In the genomic region with DNA sequence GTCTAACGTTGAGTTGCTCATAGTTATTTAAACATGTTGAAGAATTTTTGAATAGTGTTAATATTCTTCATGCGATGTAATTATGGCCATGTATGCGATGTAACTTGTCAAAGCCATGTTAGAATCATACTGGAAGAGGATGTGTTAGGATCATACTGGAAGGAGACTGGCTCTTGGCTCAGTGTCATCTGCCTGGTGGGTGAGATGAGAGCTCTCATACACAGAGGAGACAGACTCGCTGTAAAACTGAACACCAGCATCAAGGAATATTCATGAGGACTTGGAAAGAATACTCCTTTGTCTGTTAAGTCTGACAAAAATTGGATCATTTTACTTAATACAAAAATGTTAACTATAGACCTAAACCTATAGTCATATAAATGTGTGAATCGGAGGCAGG, we compare ENCODE assay signal across 11 mouse cellular contexts.
"Had no signal": no experiment of that assay in that cellular context is flagged by ENCODE, and none has a peak within 500 bp of the region (broad histone marks: within the 10 kb centered on the region; RNA-seq: fewer than 3 reads in every experiment).

No protein-coding gene starts in this region.

- H3K9ac ChIP-seq: limb, embryonic 13.5 days; liver, embryonic 14.5 days; midbrain, embryonic 12.5 days; neural tube, embryonic 13.5 days had no signal

- H3K27me3 ChIP-seq: limb, embryonic 13.5 days; midbrain, embryonic 12.5 days; neural tube, embryonic 13.5 days had no signal

- H3K4me3 ChIP-seq: limb, embryonic 13.5 days; midbrain, embryonic 12.5 days; neural tube, embryonic 13.5 days had no signal

- H3K9me3 ChIP-seq: limb, embryonic 13.5 days; midbrain, embryonic 12.5 days; neural tube, embryonic 13.5 days had no signal

- H3K27ac ChIP-seq: kidney, postnatal 0 days; limb, embryonic 13.5 days; liver, embryonic 14.5 days; midbrain, embryonic 12.5 days; neural tube, embryonic 13.5 days had no signal

- H3K36me3 ChIP-seq: limb, embryonic 13.5 days; midbrain, embryonic 12.5 days; neural tube, embryonic 13.5 days had no signal

- H3K4me1 ChIP-seq: limb, embryonic 13.5 days had no signal

- ATAC-seq: midbrain, embryonic 16.5 days had no signal

- DNase-seq: kidney, adult 9 months; kidney, postnatal 36 days; lung, adult 18-20 months; retina, postnatal 1 day; right cerebral cortex, postnatal 14 days had no signal

- H3K4me2 ChIP-seq: limb, embryonic 13.5 days; midbrain, embryonic 12.5 days; neural tube, embryonic 13.5 days had no signal
